Mouse (Mus musculus) liver, embryonic 11.5 days (tissue): ENCODE results near the gene Ppil1. TPM values are rescaled to one million over a fixed set of nuclear protein-coding genes. Genes with fewer than 3 reads are reported as not detected.
A peak's percentile ranks its signal among the peaks of the same experiment; 100 is the strongest.
"Not testable (repeated sequence)": the region's sequence is repeated elsewhere in the genome, so short reads cannot be mapped to it uniquely, and the experiment has no call there.

Experiments
- ATAC-seq: fragments of 200-750 bp; cut with Nextera tagmentation; replicated peaks from 2 replicates; pipeline ENCODE4 v1.8.0; 2017; ENCODE audit warnings: moderate number of reproducible peaks, mild to moderate bottlenecking, moderate TSS enrichment, moderate library complexity; ENCODE audit not compliant: low FRiP score
- DNase-seq: peaks from one replicate; pipeline ENCODE4 v3.0.0-alpha.2; 2017; ENCODE audit warnings: low spot score
- H3K27ac ChIP-seq: fragments of 300-500 bp; sonication (generic); 2 replicates; pipeline ENCODE4 v1.5.1; 2014; ENCODE audit warnings: mild to moderate bottlenecking, low read depth, low read length, control low read depth
- H3K27me3 ChIP-seq: fragments of 300-500 bp; sonication (generic); replicated peaks from 2 replicates; pipeline ENCODE4 v1.6.1; 2014; ENCODE audit warnings: low read length, mixed read lengths; ENCODE audit not compliant: control insufficient read depth, insufficient read depth
- H3K36me3 ChIP-seq: fragments of 300-500 bp; sonication (generic); 2 replicates; pipeline ENCODE4 v1.6.1; 2014; ENCODE audit warnings: mild to moderate bottlenecking, low read length, moderate library complexity, mixed read lengths; ENCODE audit not compliant: control insufficient read depth, insufficient read depth
- H3K4me1 ChIP-seq: fragments of 300-500 bp; sonication (generic); replicated peaks from 2 replicates; pipeline ENCODE4 v1.6.1; 2014; ENCODE audit warnings: low read length, mixed read lengths; ENCODE audit not compliant: control insufficient read depth, insufficient read depth
- H3K4me2 ChIP-seq: fragments of 300-500 bp; sonication (generic); 2 replicates; pipeline ENCODE4 v1.6.1; 2014; ENCODE audit warnings: mild to moderate bottlenecking, control low read depth, moderate library complexity
- H3K4me3 ChIP-seq: fragments of 300-500 bp; sonication (generic); 2 replicates; pipeline ENCODE4 v1.5.1; 2014; ENCODE audit warnings: low read depth, low read length, control low read depth
- H3K9ac ChIP-seq: fragments of 300-500 bp; sonication (generic); 2 replicates; pipeline ENCODE4 v1.6.1; 2014; ENCODE audit warnings: low read depth, low read length, control low read depth
- H3K9me3 ChIP-seq: fragments of 300-500 bp; sonication (generic); 2 replicates; pipeline ENCODE4 v1.6.1; 2016; ENCODE audit warnings: low read length, inconsistent platforms, mixed read lengths; ENCODE audit not compliant: control insufficient read depth
- WGBS: fragments of 180-500 bp; shearing (Covaris S2); extraction: QIAGEN DNeasy Blood & Tissue Kit; methylation state at CpG from one replicate; pipeline ENCODE4 v1.1.7; 2014; 5-methylcytosine and 5-hydroxymethylcytosine counted together
- polyA plus RNA-seq: library from polyadenylated mRNA; unstranded; fragments of >200 nt; fragmentation: Nextera tagmentation; extraction: Ambion mirVana; gene quantifications from 2 replicates; pipeline ENCODE4 v1.2.1, GENCODE M21; 2014

The Ppil1 gene
- polyA plus RNA-seq, 1 experiment from 2014 or later, result 200 TPM

DNA sequence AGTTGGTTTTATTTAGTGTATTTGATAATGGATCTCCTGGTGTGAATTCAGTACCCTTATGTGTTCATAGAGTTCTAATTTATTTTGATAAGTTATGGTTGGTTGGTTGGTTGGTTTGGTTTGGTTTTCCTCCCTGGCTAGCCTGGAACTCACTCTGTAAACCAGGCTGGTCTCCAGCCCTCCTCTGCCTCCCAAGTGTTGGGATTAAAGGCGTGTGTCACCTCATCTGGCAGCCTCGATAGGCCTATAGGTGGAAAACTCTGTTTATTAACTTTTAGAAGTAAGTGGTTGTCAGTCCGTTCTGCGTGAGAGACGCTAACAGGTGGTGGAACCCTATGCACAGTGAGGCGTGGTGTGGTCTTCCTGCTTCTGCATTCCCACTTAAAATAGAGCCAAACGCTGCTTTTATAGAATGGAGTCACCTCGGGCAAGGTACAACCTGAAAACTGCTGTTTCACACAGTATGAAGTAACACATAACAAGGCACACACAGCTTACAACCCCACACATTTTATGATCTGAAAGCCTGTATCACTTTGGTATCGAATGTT is 6.2 kb upstream of the Ppil1 start:
- no peaks in the 10 kb centered on the region for H3K36me3 ChIP-seq
- H3K4me1 ChIP-seq, result peaks cover 18% of the 10 kb centered on the region
- no peaks in the 10 kb centered on the region for H3K9me3 ChIP-seq
- 88% methylated on average over 9 of the region's 9 CpGs for WGBS
- H3K27me3 ChIP-seq, result no peaks in the 10 kb centered on the region
- no peak for DNase-seq
- peak overlapping the region; percentile 86 for H3K4me2 ChIP-seq
- ATAC-seq, result no peak
- peak overlapping the region; percentile 89; the same call in 1 of the 2 replicates for H3K9ac ChIP-seq
- peak overlapping the region; percentile 70 for H3K4me3 ChIP-seq
- no peak overlapping the region for H3K27ac ChIP-seq

DNA sequence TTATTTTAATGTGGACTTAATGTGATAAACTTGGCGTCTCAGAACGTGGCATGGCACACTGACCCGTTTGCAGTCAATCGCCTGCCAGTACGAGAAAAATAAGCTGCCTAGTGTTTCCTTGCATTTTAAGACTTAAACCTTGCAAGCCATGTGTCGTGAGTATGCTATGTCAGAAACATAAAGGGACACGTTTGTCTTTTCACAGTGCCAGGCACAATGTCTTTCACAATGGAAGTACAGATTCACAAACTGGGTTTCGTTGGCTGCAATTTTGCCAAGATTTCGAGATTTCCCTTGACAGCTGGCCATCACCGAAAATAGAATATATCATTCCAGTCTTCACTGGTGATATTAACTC is 5.3 kb upstream of the Ppil1 start:
- no peak for ATAC-seq
- peaks cover 23% of the 10 kb centered on the region for H3K4me1 ChIP-seq
- peak overlapping the region; percentile 86 for H3K4me2 ChIP-seq

DNA sequence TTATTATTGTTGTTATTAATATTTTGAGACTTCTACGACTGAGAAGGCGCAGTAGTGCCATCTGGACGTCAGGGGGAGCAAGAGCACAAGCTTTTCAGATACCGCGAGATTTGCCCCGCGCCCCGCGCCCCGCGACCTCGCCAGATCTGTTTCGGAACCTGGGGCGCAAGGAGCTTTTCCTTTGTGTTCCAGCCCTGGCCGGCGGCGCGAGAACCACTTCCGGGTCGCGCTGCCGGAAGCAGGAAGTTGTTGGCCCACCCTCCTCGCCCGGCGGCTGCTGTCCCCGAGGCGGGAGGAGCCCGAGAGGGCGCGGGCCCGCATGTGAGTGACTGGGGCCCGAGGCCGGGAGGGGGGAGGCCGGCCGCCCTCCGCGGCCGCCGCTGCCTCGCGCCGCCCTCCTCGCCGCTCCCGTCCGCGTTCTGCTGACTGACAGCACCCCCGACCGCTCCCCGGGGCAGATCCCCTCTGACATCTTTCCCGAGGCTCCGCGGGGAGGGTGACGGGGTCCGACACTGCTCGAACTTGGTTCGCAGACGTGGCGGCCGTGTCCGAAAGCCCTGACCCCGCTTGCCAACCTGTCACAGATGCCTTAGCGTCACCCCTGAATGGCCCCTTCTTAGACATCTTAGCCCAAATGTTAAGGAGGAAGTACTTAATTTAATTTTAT is 4.8 kb upstream of the Ppil1 start, which contains the start of gene BC004004:
TSS of gene BC004004 (plus strand) at position 107 of the 667 bp plus-strand sequence.
- peak within 1 kb of the TSS; percentile 89 for H3K9ac ChIP-seq
- H3K9me3 ChIP-seq, result no peaks in the 10 kb centered on the region
- H3K4me1 ChIP-seq, result peaks cover 20% of the 10 kb centered on the region
- no peaks in the 10 kb centered on the region for H3K36me3 ChIP-seq
- peak within 1 kb of the TSS; percentile 70 for H3K4me3 ChIP-seq
- no peaks in the 10 kb centered on the region for H3K27me3 ChIP-seq
- whole genome bisulfite sequencing, result under 1% methylated on average over 47 of the region's 63 CpGs
- H3K4me2 ChIP-seq, result peak within 1 kb of the TSS; percentile 86
- peak; percentile 93 for ATAC-seq
- peak; percentile 97 for DNase-seq
- peak within 1 kb of the TSS; percentile 86 for H3K27ac ChIP-seq

More for the DNA sequence above, 5.3 kb upstream of the Ppil1 start:
- H3K27ac ChIP-seq, result peak overlapping the region; percentile 86
- 17% methylated on average over 10 of the region's 10 CpGs for WGBS
- H3K9me3 ChIP-seq, result no peaks in the 10 kb centered on the region
- H3K27me3 ChIP-seq, result no peaks in the 10 kb centered on the region
- H3K4me3 ChIP-seq, result peak overlapping the region; percentile 70
- H3K9ac ChIP-seq, result peak overlapping the region; percentile 89
- DNase-seq, result no peak
- no peaks in the 10 kb centered on the region for H3K36me3 ChIP-seq

DNA sequence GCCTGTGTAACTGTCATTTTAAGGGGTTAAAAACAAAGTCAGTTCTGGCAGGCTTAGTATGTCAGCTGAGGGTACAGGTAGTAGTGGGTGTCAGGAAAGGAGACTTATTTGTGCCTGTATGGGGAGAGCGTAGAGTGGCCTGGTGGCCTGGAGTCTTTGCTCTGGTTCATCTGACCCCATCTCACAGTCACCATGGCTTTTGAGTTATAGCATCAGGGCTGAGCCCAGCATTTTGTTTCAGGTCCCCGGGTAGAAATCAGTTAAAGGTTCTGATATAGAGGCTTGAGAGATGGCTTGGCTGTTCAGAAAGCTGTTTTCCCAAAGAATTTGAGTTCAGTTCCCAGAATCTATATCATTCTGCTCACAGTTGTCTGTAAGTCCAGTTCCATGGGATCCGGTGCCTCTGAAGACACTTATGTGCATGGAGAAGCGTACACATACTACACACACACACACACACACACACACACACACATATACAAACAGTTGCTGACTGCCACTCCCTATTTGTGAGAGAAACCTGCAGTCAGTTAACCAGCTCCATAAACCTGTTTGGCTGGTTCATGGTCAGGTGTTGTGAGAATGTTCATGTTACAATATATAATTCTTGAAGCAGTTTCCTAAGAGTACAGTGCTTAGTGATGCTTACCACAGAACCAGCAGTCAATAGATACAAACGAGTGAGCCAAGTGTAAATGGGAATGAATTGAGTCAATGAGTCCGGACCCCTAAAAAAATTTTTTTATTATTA is 4.1 kb upstream of the Ppil1 start:
- Histone ChIP-seq H3K36me3 (no peaks in the 10 kb centered on the region), H3K9me3 (no peaks in the 10 kb centered on the region), H3K27me3 (no peaks in the 10 kb centered on the region), H3K4me3 (peak overlapping the region; percentile 70), H3K4me1 (peaks cover 19% of the 10 kb centered on the region), H3K4me2 (peak overlapping the region; percentile 86), H3K9ac (peak overlapping the region; percentile 64), H3K27ac (peak overlapping the region; percentile 53)
- 59% methylated on average over 6 of the region's 6 CpGs for WGBS
- ATAC-seq (no peak), DNase-seq (no peak)

DNA sequence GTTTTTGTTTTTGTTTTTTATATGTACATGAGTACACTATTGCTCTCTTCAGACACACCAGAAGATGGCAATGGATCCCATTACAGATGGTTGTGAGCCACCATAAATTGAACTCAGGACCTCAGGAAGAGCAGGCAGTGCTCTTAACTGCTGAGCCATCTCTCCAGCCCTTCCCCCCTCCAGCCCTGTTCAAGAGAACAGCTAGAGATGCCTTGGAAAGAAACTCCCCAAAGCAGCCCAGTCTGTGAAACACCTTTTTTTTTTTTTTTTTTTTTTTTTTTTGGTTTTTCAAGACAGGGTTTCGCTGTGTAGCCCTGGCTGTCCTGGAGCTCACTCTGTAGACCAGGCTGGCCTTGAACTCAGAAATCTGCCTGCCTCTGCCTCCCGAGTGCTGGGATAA is 3.1 kb upstream of the Ppil1 start:
- not testable (repeated sequence) for H3K4me3 ChIP-seq, H3K9me3 ChIP-seq, DNase-seq, H3K4me2 ChIP-seq, ATAC-seq, H3K27me3 ChIP-seq, H3K36me3 ChIP-seq, H3K9ac ChIP-seq, H3K27ac ChIP-seq
- peaks cover 26% of the 10 kb centered on the region for H3K4me1 ChIP-seq
- 72% methylated on average over 2 of the region's 2 CpGs for WGBS

DNA sequence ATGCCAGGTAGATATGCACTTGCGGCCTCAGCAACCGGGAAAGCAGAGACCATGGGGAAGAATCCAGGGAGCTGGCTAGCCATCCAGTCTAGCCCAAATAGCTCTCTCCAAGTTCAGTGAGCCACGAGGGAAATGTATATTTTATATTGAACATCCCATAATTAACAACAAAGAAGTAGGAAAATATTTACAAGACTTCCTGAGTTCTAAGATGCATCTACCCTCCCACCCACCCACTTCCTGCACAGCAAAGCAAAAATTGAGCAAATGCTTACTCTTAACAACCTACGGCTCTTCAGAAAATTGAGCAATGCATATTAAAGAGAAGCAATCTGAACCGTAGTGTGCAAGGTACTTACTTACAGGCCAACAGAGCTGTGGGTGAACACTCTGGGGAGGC is 774 bp upstream of the Ppil1 start:
- H3K4me3 ChIP-seq, result peak overlapping the region; percentile 78
- H3K27me3 ChIP-seq, result no peaks in the 10 kb centered on the region
- DNase-seq, result no peak
- H3K27ac ChIP-seq, result peak overlapping the region; percentile 96
- peak overlapping the region; percentile 88 for H3K9ac ChIP-seq
- H3K9me3 ChIP-seq, result no peaks in the 10 kb centered on the region
- ATAC-seq, result no peak
- WGBS, result 79% methylated on average over 5 of the region's 5 CpGs
- H3K4me2 ChIP-seq, result peak overlapping the region; percentile 92
- peaks cover 16% of the 10 kb centered on the region for H3K36me3 ChIP-seq
- H3K4me1 ChIP-seq, result peaks cover 34% of the 10 kb centered on the region

DNA sequence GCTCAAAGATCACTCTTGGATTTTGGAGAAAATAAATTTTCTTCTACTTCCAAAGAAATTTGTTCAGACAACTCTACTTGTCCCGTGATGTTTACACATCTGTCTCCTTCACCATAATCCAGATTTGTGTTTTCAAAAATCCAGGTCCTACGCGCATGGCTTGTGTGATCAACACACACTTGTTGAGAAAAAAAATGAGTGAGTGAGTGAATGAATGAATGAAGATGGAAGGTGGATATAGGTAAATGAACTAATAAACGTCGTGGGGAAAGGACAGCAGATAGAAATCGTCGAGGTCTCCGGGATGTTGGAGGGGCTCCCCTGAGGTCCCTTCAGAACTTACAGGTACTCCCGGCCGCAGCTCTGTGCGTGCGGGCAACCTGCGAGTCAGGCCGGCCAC is 569 bp downstream of the Ppil1 start:
- Histone ChIP-seq H3K4me1 (peaks cover 32% of the 10 kb centered on the region), H3K36me3 (peaks cover 24% of the 10 kb centered on the region), H3K27ac (peak overlapping the region; percentile 96), H3K9me3 (no peaks in the 10 kb centered on the region), H3K27me3 (no peaks in the 10 kb centered on the region), H3K4me3 (peak overlapping the region; percentile 78), H3K9ac (peak overlapping the region; percentile 88), H3K4me2 (peak overlapping the region; percentile 92)
- 2% methylated on average over 14 of the region's 14 CpGs for WGBS
- ATAC-seq (peak; percentile 2; the same call in 1 of the 2 replicates), DNase-seq (no peak)

DNA sequence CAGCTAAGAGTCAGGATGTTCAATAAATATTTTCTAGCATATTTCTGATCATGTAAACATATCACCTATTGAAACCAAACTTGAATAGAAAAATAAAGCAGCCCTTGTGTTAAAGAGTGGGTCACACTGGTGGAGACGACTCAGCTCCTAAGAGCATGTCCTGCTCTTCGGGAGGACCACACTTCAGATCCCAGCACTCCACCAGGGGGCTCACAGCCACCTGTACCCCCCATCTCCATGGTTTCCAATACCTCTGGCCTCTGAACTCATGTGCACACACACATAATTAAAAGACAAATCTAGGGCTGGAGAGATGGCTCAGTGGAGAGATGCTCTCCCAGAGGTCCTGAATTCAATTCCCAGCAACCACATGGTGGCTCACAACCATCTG is 1.7 kb downstream of the Ppil1 start:
- no peak for DNase-seq
- Histone ChIP-seq H3K36me3 (peaks cover 35% of the 10 kb centered on the region), H3K4me3 (peak overlapping the region; percentile 78), H3K27me3 (no peaks in the 10 kb centered on the region), H3K4me1 (peaks cover 29% of the 10 kb centered on the region), H3K9ac (peak overlapping the region; percentile 52), H3K4me2 (peak overlapping the region; percentile 92), H3K27ac (no peak overlapping the region), H3K9me3 (no peaks in the 10 kb centered on the region)
- WGBS, result 39% methylated on average over 2 of the region's 2 CpGs
- ATAC-seq, result no peak
